Mouse (Mus musculus) G1E (cell line): ENCODE measurements around the gene Ppp2r5c.

ENCODE experiments used
- CTCF ChIP-seq: IDR thresholded peaks from 2 replicates; pipeline ENCODE4 v1.5.1; 2012; ENCODE audit warnings: low read depth, low read length, inconsistent platforms, mixed read lengths
- GATA1 ChIP-seq: IDR thresholded peaks from 2 replicates; pipeline ENCODE4 v1.6.1; 2012; ENCODE audit warnings: borderline replicate concordance, low read length, inconsistent platforms, mixed read lengths
- GATA2 ChIP-seq: IDR thresholded peaks from 2 replicates; pipeline ENCODE4 v1.6.1; 2012; ENCODE audit warnings: low read depth, low read length, inconsistent platforms, borderline replicate concordance
- POLR2AphosphoS5 ChIP-seq: IDR thresholded peaks from 2 replicates; pipeline ENCODE4 v1.6.1; 2012; ENCODE audit warnings: low read depth, low read length, inconsistent platforms; ENCODE audit not compliant: insufficient replicate concordance
- TAL1 ChIP-seq: conservative IDR thresholded peaks from 2 replicates; pipeline ENCODE4 v1.6.1; 2012; ENCODE audit warnings: low read depth, low read length, inconsistent platforms, mixed read lengths

DNA sequence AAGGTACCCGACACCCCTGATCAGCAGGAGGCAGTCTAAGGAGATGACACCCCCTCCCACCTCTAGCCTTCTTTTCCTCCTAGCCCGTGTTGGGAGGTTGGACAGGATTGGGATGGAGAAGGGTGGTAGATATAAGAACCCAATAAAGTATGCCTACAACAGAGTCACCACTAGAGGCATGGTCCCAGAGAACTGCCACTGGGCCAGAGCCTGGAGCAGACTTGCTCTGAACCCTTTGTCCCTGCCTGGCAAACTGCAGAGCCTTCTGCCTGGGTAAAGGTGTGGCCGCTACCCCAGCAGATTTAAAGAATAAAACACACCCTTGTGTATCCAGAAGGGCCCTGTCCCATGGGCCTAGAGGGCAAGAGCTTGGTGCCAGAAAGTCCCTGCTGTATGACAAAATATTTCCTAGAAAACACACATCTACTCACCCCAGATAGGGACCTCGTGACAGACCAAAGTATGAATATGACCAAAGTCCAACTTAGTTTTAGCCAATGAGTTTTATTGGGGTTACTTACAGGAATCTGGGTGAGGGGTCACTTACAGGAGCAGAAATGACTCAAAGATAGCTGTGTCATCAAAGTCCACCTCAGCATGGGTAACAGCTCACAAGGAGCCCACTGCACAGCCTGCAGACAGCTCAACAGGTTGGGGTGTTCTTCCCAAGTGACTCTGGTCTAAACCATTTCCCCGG, 22.8 kb upstream of the Ppp2r5c start:
- TF ChIP-seq CTCF (no peak), POLR2AphosphoS5 (no peak), GATA2 (no peak), GATA1 (no peak), TAL1 (no peak)
